Mouse (Mus musculus): ENCODE results near the gene Lrrc71. TPM values are rescaled to one million over a fixed set of nuclear protein-coding genes. Genes with fewer than 3 reads are reported as not detected.

Gene Lrrc71
- total and polyA plus RNA-seq, 3 experiments, result 0.14 to 0.17 TPM; not detected in 1

DNA sequence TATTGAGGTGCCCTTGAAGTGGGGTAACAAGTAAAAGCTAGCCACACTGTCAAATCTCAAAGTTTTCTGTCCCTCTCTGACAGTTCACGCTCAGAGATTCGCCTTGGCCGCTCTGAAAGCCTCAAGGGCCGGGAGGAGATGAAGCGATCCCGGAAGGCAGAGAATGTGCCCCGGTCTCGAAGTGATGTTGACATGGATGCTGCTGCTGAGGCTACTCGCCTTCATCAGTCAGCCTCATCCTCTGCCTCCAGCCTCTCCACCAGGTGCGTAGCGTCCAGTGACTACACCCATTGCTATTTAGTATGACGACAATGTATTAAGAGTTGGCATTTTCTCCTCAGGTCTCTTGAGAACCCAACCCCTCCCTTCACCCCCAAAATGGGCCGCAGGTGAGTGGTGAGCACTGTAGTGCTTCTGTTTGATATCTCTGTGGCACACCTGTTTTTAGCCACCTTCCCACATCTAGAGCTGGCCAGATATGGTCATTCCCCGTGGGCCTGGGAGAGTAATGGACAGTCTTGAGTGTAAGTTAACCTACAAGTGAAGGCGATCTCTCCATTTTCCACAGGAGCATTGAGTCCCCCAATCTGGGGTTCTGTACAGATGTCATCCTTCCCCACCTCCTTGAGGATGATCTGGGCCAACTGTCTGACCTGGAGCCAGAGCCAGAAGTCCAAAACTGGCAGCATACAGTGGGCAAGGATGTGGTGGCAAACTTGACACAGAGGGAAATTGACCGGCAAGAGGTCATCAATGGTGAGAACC is 22.8 kb downstream of the Lrrc71 start:
- no peaks in the 10 kb centered on the region for H3K4me1 ChIP-seq (ENCODE audit: control insufficient read depth in 1 of 2, insufficient read depth in 2 of 2)

DNA sequence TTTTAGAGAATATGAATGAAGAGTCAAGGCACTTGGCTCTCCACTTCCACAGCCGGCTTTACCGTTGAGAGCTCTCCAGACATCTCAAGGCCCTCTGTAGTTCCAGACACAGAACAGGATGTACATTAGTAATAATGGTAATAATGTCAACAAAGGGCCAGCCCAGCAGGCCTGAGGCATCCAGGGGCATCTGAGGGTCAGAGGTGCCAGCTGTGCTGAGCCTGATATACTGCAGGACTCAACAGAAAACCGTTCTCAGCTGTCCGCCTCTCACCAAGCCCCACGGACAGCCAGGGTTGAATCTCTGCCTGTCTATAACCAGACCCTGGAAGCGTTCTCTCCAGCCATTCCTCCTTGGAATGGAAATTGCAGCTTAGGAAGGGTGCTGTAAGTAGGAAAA is 23.9 kb downstream of the Lrrc71 start:
- peaks cover 48 to 84% of the 10 kb centered on the region in 2 experiments for H3K36me3 ChIP-seq (replicated peaks in 1 of 2; ENCODE audit: control insufficient read depth in 1 of 2, insufficient read depth in 1 of 2, low read length in 1 of 2)

More for the DNA sequence above, 22.8 kb downstream of the Lrrc71 start:
- in situ Hi-C loops (cut with MboI; ENCODE audit: low pct_ligation_motif_present, low pct_unique_long_range_greater_than_20kb, low sequenced_read_pairs), result no loop called here
- H3K9me3 ChIP-seq (replicated peaks; ENCODE audit: low read length), result no peaks in the 10 kb centered on the region
- DNase-seq (ENCODE audit: extremely low read depth), result no peak
- H3K9ac ChIP-seq (ENCODE audit: insufficient read depth, low read depth), result no peak overlapping the region
- peaks cover 52 to 87% of the 10 kb centered on the region in 2 experiments for H3K36me3 ChIP-seq (replicated peaks in 1 of 2; ENCODE audit: control insufficient read depth in 1 of 2, insufficient read depth in 1 of 2, low read length in 1 of 2)
- H3K4me2 ChIP-seq (ENCODE audit: insufficient read depth, low read depth, poor library complexity, severe bottlenecking), result no peak overlapping the region
- dilution Hi-C loops (cut with MboI; ENCODE audit: extremely low pct_ligation_motif_present, extremely low pct_unique_long_range_greater_than_20kb, low sequenced_read_pairs), result no loop called here
- no peak overlapping the region for H3K27ac ChIP-seq (ENCODE audit: insufficient read depth, low read depth)
- H3K79me2 ChIP-seq (replicated peaks; ENCODE audit: control insufficient read depth, extremely low read depth, insufficient read depth, poor library complexity, severe bottlenecking), result no peaks in the 10 kb centered on the region
- H3K27me3 ChIP-seq (replicated peaks), result no peaks in the 10 kb centered on the region
- no peak for TF ChIP-seq E2F4 (IDR thresholded peaks at IDR 0.05; ENCODE audit: insufficient replicate concordance, low read depth, low read length)
- TF ChIP-seq POLR2AphosphoS2 (IDR thresholded peaks at IDR 0.05; ENCODE audit: low read depth, low read length), result no peak
- TF ChIP-seq MAZ (IDR thresholded peaks at IDR 0.05; ENCODE audit: low read depth, low read length), result no peak
- no peak for TF ChIP-seq SMC3 (IDR thresholded peaks at IDR 0.05; ENCODE audit: low read depth, low read length)
- no peak for TF ChIP-seq RAD21 (IDR thresholded peaks at IDR 0.05; ENCODE audit: low read depth, low read length)
- TF ChIP-seq MEF2A (IDR thresholded peaks at IDR 0.05; ENCODE audit: borderline replicate concordance, low read depth, low read length), result no peak
- no peak for TF ChIP-seq ELF1 (IDR thresholded peaks at IDR 0.05; ENCODE audit: low read depth, low read length)
- no peak for TF ChIP-seq USF1 (IDR thresholded peaks at IDR 0.05; ENCODE audit: low read depth, low read length)
- TF ChIP-seq ETS1 (conservative IDR thresholded peaks at IDR 0.05; ENCODE audit: low read depth, low read length), result no peak
- TF ChIP-seq MAFK (IDR thresholded peaks at IDR 0.05; ENCODE audit: insufficient replicate concordance, low read length), result no peak
- TF ChIP-seq NELFE (IDR thresholded peaks at IDR 0.05; ENCODE audit: low read depth, low read length), result no peak
- no peak for TF ChIP-seq MXI1 (IDR thresholded peaks at IDR 0.05; ENCODE audit: low read depth, low read length)
- no peak for TF ChIP-seq HCFC1 (IDR thresholded peaks at IDR 0.05; ENCODE audit: low read depth, low read length)
- H3K4me3 ChIP-seq (replicated peaks in 1 of 3; ENCODE audit: low read depth in 2 of 3, low read length in 2 of 3, poor library complexity in 1 of 3), result no peak overlapping the region

More for the DNA sequence above, 23.9 kb downstream of the Lrrc71 start:
- in situ Hi-C loops (cut with MboI; ENCODE audit: low pct_ligation_motif_present, low pct_unique_long_range_greater_than_20kb, low sequenced_read_pairs), result no loop called here
- no peaks in the 10 kb centered on the region for H3K27me3 ChIP-seq (replicated peaks)
- DNase-seq (ENCODE audit: extremely low read depth), result no peak
- dilution Hi-C loops (cut with MboI; ENCODE audit: extremely low pct_ligation_motif_present, extremely low pct_unique_long_range_greater_than_20kb, low sequenced_read_pairs), result no loop called here
- H3K4me3 ChIP-seq (replicated peaks in 1 of 3; ENCODE audit: low read depth in 2 of 3, low read length in 2 of 3, poor library complexity in 1 of 3), result no peak overlapping the region
- no peak overlapping the region for H3K27ac ChIP-seq (ENCODE audit: insufficient read depth, low read depth)
- no peak for TF ChIP-seq ETS1 (conservative IDR thresholded peaks at IDR 0.05; ENCODE audit: low read depth, low read length)
- no peak for TF ChIP-seq JUND (conservative IDR thresholded peaks at IDR 0.05; ENCODE audit: low read depth, low read length)
- TF ChIP-seq BHLHE40 (IDR thresholded peaks at IDR 0.05; ENCODE audit: low read depth, low read length), result no peak
- TF ChIP-seq UBTF (IDR thresholded peaks at IDR 0.05; ENCODE audit: low read depth, low read length), result no peak
- TF ChIP-seq NELFE (IDR thresholded peaks at IDR 0.05; ENCODE audit: low read depth, low read length), result no peak
- TF ChIP-seq MEF2A (IDR thresholded peaks at IDR 0.05; ENCODE audit: borderline replicate concordance, low read depth, low read length), result no peak
- no peak for TF ChIP-seq USF2 (conservative IDR thresholded peaks at IDR 0.05; ENCODE audit: low read depth, low read length)
- TF ChIP-seq PAX5 (IDR thresholded peaks at IDR 0.05; ENCODE audit: low read length), result no peak
- TF ChIP-seq ZNF384 (IDR thresholded peaks at IDR 0.05; ENCODE audit: low read depth, low read length), result no peak
- no peak for TF ChIP-seq SMC3 (IDR thresholded peaks at IDR 0.05; ENCODE audit: low read depth, low read length)
- TF ChIP-seq POLR2AphosphoS2 (IDR thresholded peaks at IDR 0.05; ENCODE audit: low read depth, low read length), result no peak
- TF ChIP-seq HCFC1 (IDR thresholded peaks at IDR 0.05; ENCODE audit: low read depth, low read length), result no peak
- no peak for TF ChIP-seq IRF4 (IDR thresholded peaks at IDR 0.05; ENCODE audit: low read depth, low read length)
- no peak for TF ChIP-seq ZC3H11A (IDR thresholded peaks at IDR 0.05; ENCODE audit: low read depth, low read length)
- TF ChIP-seq KAT2A (IDR thresholded peaks at IDR 0.05; ENCODE audit: insufficient replicate concordance, low read length), result no peak
- no peak for TF ChIP-seq USF1 (IDR thresholded peaks at IDR 0.05; ENCODE audit: low read depth, low read length)
- no peak for TF ChIP-seq MYC (IDR thresholded peaks at IDR 0.05; ENCODE audit: low read depth, low read length)
- no peak for TF ChIP-seq RCOR1 (conservative IDR thresholded peaks at IDR 0.05; ENCODE audit: low read depth, low read length)
- TF ChIP-seq ZKSCAN1 (IDR thresholded peaks at IDR 0.05; ENCODE audit: borderline replicate concordance, low read depth, low read length), result no peak
- no peaks in the 10 kb centered on the region for H3K4me1 ChIP-seq (ENCODE audit: control insufficient read depth in 1 of 2, insufficient read depth in 2 of 2)
- H3K9me3 ChIP-seq (replicated peaks; ENCODE audit: low read length), result no peaks in the 10 kb centered on the region
- H3K79me2 ChIP-seq (replicated peaks; ENCODE audit: control insufficient read depth, extremely low read depth, insufficient read depth, poor library complexity, severe bottlenecking), result no peaks in the 10 kb centered on the region
- no peak overlapping the region for H3K4me2 ChIP-seq (ENCODE audit: insufficient read depth, low read depth, poor library complexity, severe bottlenecking)
- no peak overlapping the region for H3K9ac ChIP-seq (ENCODE audit: insufficient read depth, low read depth)
